Mouse (Mus musculus): ENCODE results near the gene Rab10.

Gene Rab10

GRCm38 (mm10) chr12:3237799-3238198 lies 72.0 kb downstream of the Rab10 start:
- in situ Hi-C loops (cut with MboI, MseI): no loop called here

GRCm38 (mm10) chr12:3236831-3237681 lies 72.7 kb downstream of the Rab10 start:
- in situ Hi-C loops (cut with MboI, MseI): no loop called here

GRCm38 (mm10) chr12:3236163-3236641 lies 73.6 kb downstream of the Rab10 start:
- in situ Hi-C loops (cut with MboI, MseI): no loop called here

GRCm38 (mm10) chr12:3235646-3236161 lies 74.1 kb downstream of the Rab10 start:
- in situ Hi-C loops (cut with MboI, MseI): no loop called here

GRCm38 (mm10) chr12:3235124-3235631 lies 74.6 kb downstream of the Rab10 start:
- in situ Hi-C loops (cut with MboI, MseI): no loop called here

GRCm38 (mm10) chr12:3234061-3234460 lies 75.7 kb downstream of the Rab10 start:
- in situ Hi-C loops (cut with MboI, MseI): loop anchor here (5.0 kb wide), 1 partner anchor 133 kb away; the partner anchor contains the start of gene Kif3c

GRCm38 (mm10) chr12:3223352-3223751 lies 86.4 kb downstream of the Rab10 start:
- in situ Hi-C loops (cut with MboI, MseI): loop anchor here (10.0 kb wide), 1 partner anchor 129 kb away; no protein-coding TSS in a partner anchor

GRCm38 (mm10) chr12:3210181-3210580 lies 99.6 kb downstream of the Rab10 start:
- in situ Hi-C loops (cut with MboI, MseI): no loop called here

GRCm38 (mm10) chr12:3209163-3209562 lies 100.6 kb downstream of the Rab10 start:
- in situ Hi-C loops (cut with MboI, MseI): loop anchor here (10.0 kb wide), 1 partner anchor 134 kb away; no protein-coding TSS in a partner anchor
